Mouse (Mus musculus) midbrain, embryonic 16.5 days (tissue): ENCODE data around the gene Cit. TPM values are rescaled to one million over a fixed set of nuclear protein-coding genes. Genes with fewer than 3 reads are reported as not detected.
A peak's percentile ranks its signal among the peaks of the same experiment; 100 is the strongest.
"Not testable (repeated sequence)": the region's sequence is repeated elsewhere in the genome, so short reads cannot be mapped to it uniquely, and the experiment has no call there.

Source experiments
- ATAC-seq: fragments of 200-750 bp; cut with Nextera tagmentation; 2 replicates; pipeline ENCODE4 v1.8.0; 2017; ENCODE audit warnings: moderate TSS enrichment
- H3K27ac ChIP-seq: fragments of 300-500 bp; sonication (generic); 2 replicates; pipeline ENCODE4 v1.5.1; 2014; ENCODE audit warnings: mild to moderate bottlenecking, low read length, mixed read lengths
- H3K27me3 ChIP-seq: fragments of 300-500 bp; sonication (generic); 2 replicates; pipeline ENCODE4 v1.6.1; 2014; ENCODE audit warnings: low read depth, low read length, mixed read lengths; ENCODE audit not compliant: control insufficient read depth, insufficient read depth
- H3K36me3 ChIP-seq: fragments of 300-500 bp; sonication (generic); 2 replicates; pipeline ENCODE4 v1.6.1; 2014; ENCODE audit warnings: mild to moderate bottlenecking, low read length, moderate library complexity, mixed read lengths; ENCODE audit not compliant: control insufficient read depth, insufficient read depth
- H3K4me1 ChIP-seq: fragments of 300-500 bp; sonication (generic); 2 replicates; pipeline ENCODE4 v1.6.1; 2014; ENCODE audit warnings: mild to moderate bottlenecking, low read length, mixed read lengths; ENCODE audit not compliant: control insufficient read depth, insufficient read depth
- H3K4me2 ChIP-seq: fragments of 300-500 bp; sonication (generic); 2 replicates; pipeline ENCODE4 v1.6.1; 2014; ENCODE audit warnings: mild to moderate bottlenecking, low read length, mixed read lengths
- H3K4me3 ChIP-seq: fragments of 300-500 bp; sonication (generic); 2 replicates; pipeline ENCODE4 v1.5.1; 2014; ENCODE audit warnings: low read depth, mild to moderate bottlenecking, low read length, moderate library complexity, mixed read lengths
- H3K9ac ChIP-seq: fragments of 300-500 bp; sonication (generic); 2 replicates; pipeline ENCODE4 v1.6.1; 2014; ENCODE audit warnings: low read depth, low read length, mixed read lengths
- H3K9me3 ChIP-seq: fragments of 300-500 bp; sonication (generic); replicated peaks from 2 replicates; pipeline ENCODE4 v1.6.1; 2014; ENCODE audit warnings: mild to moderate bottlenecking, low read length, mixed read lengths; ENCODE audit not compliant: control insufficient read depth, poor library complexity, severe bottlenecking
- WGBS: fragments of 180-500 bp; shearing (Covaris S2); extraction: QIAGEN DNeasy Blood & Tissue Kit; methylation state at CpG from one replicate; pipeline ENCODE4 v1.1.7; 2014; 5-methylcytosine and 5-hydroxymethylcytosine counted together
- polyA plus RNA-seq: library from polyadenylated mRNA; unstranded; fragments of >200 nt; fragmentation: Nextera tagmentation; extraction: Ambion mirVana; gene quantifications from 2 replicates; pipeline ENCODE4 v1.2.1, GENCODE M21; 2015

Gene Cit
- polyA plus RNA-seq, 1 experiment from 2014 or later, result 30.7 TPM

GRCm38 (mm10) chr5:115832754-115833153, 12.3 kb upstream of the Cit start:
- Histone ChIP-seq H3K27ac (no peak overlapping the region), H3K4me1 (no peaks in the 10 kb centered on the region), H3K36me3 (no peaks in the 10 kb centered on the region), H3K9ac (no peak overlapping the region), H3K27me3 (no peaks in the 10 kb centered on the region), H3K4me3 (no peak overlapping the region), H3K4me2 (no peak overlapping the region), H3K9me3 (no peaks in the 10 kb centered on the region)
- no peak for ATAC-seq
- WGBS, result 95% methylated on average over 2 of the region's 2 CpGs

- H3K4me1 ChIP-seq, H3K36me3 ChIP-seq, H3K27ac ChIP-seq, H3K27me3 ChIP-seq, ATAC-seq, H3K9me3 ChIP-seq, H3K4me2 ChIP-seq, H3K9ac ChIP-seq, H3K4me3 ChIP-seq: not testable (repeated sequence)
Observed at GRCm38 (mm10) chr5:115833806-115834205, 11.3 kb upstream of the Cit start.

GRCm38 (mm10) chr5:115835291-115835690, 9.8 kb upstream of the Cit start:
- Histone ChIP-seq H3K9ac (no peak overlapping the region), H3K27ac (no peak overlapping the region), H3K27me3 (no peaks in the 10 kb centered on the region), H3K9me3 (no peaks in the 10 kb centered on the region), H3K4me3 (no peak overlapping the region), H3K4me2 (no peak overlapping the region), H3K4me1 (no peaks in the 10 kb centered on the region), H3K36me3 (no peaks in the 10 kb centered on the region)
- ATAC-seq, result no peak
- 62% methylated on average over 7 of the region's 7 CpGs for WGBS

- H3K27ac ChIP-seq, result no peak overlapping the region
- no peaks in the 10 kb centered on the region for H3K4me1 ChIP-seq
- no peak overlapping the region for H3K4me3 ChIP-seq
- no peaks in the 10 kb centered on the region for H3K9me3 ChIP-seq
- no peak overlapping the region for H3K9ac ChIP-seq
- ATAC-seq, result no peak
- WGBS, result 68% methylated on average over 6 of the region's 6 CpGs
- no peaks in the 10 kb centered on the region for H3K27me3 ChIP-seq
- no peaks in the 10 kb centered on the region for H3K36me3 ChIP-seq
- no peak overlapping the region for H3K4me2 ChIP-seq
Observed at GRCm38 (mm10) chr5:115838059-115838458, 7.0 kb upstream of the Cit start.

GRCm38 (mm10) chr5:115840453-115840852, 4.6 kb upstream of the Cit start:
- H3K9me3 ChIP-seq, result no peaks in the 10 kb centered on the region
- H3K4me2 ChIP-seq, result no peak overlapping the region
- 89% methylated on average over 5 of the region's 5 CpGs for WGBS
- no peak overlapping the region for H3K4me3 ChIP-seq
- H3K27ac ChIP-seq, result no peak overlapping the region
- H3K4me1 ChIP-seq, result peaks cover 8% of the 10 kb centered on the region
- no peak for ATAC-seq
- no peak overlapping the region for H3K9ac ChIP-seq
- H3K36me3 ChIP-seq, result no peaks in the 10 kb centered on the region
- H3K27me3 ChIP-seq, result no peaks in the 10 kb centered on the region

- no peaks in the 10 kb centered on the region for H3K36me3 ChIP-seq
- H3K4me2 ChIP-seq, result no peak overlapping the region
- no peak overlapping the region for H3K27ac ChIP-seq
- no peak overlapping the region for H3K4me3 ChIP-seq
- no peaks in the 10 kb centered on the region for H3K27me3 ChIP-seq
- H3K9me3 ChIP-seq, result no peaks in the 10 kb centered on the region
- ATAC-seq, result no peak
- H3K4me1 ChIP-seq, result peaks cover 8% of the 10 kb centered on the region
- WGBS, result 79% methylated on average over 12 of the region's 12 CpGs
- H3K9ac ChIP-seq, result no peak overlapping the region
Observed at GRCm38 (mm10) chr5:115840946-115841775, 3.9 kb upstream of the Cit start.

GRCm38 (mm10) chr5:115844368-115844765, 711 bp upstream of the Cit start:
- Histone ChIP-seq H3K9ac (no peak overlapping the region), H3K27me3 (no peaks in the 10 kb centered on the region), H3K27ac (no peak overlapping the region), H3K36me3 (no peaks in the 10 kb centered on the region), H3K4me3 (peak overlapping the region; percentile 45), H3K4me2 (peak overlapping the region; percentile 82), H3K9me3 (no peaks in the 10 kb centered on the region), H3K4me1 (peaks cover 8% of the 10 kb centered on the region)
- ATAC-seq, result no peak
- WGBS, result 5% methylated on average over 12 of the region's 12 CpGs

- no peaks in the 10 kb centered on the region for H3K27me3 ChIP-seq
- peak overlapping the region; percentile 45 for H3K4me3 ChIP-seq
- H3K9ac ChIP-seq, result peak overlapping the region; percentile 55
- ATAC-seq, result no peak
- H3K9me3 ChIP-seq, result no peaks in the 10 kb centered on the region
- no peak overlapping the region for H3K27ac ChIP-seq
- H3K4me1 ChIP-seq, result peaks cover 8% of the 10 kb centered on the region
- no peaks in the 10 kb centered on the region for H3K36me3 ChIP-seq
- WGBS, result 30% methylated on average over 7 of the region's 8 CpGs
- H3K4me2 ChIP-seq, result peak overlapping the region; percentile 82
Observed at GRCm38 (mm10) chr5:115845635-115846174, 627 bp downstream of the Cit start.

GRCm38 (mm10) chr5:115847166-115847565, 2.1 kb downstream of the Cit start:
- no peak overlapping the region for H3K27ac ChIP-seq
- WGBS, result 94% methylated on average over 8 of the region's 8 CpGs
- H3K4me3 ChIP-seq, result no peak overlapping the region
- H3K27me3 ChIP-seq, result no peaks in the 10 kb centered on the region
- H3K9ac ChIP-seq, result no peak overlapping the region
- H3K9me3 ChIP-seq, result no peaks in the 10 kb centered on the region
- no peak overlapping the region for H3K4me2 ChIP-seq
- ATAC-seq, result no peak
- H3K36me3 ChIP-seq, result no peaks in the 10 kb centered on the region
- H3K4me1 ChIP-seq, result peaks cover 8% of the 10 kb centered on the region
